Mouse (Mus musculus): ENCODE results near the gene Pbld1. TPM values are rescaled to one million over a fixed set of nuclear protein-coding genes. Genes with fewer than 3 reads are reported as not detected.

The Pbld1 gene
- 0.50 and 0.95 TPM in 2 replicates for total RNA-seq (2012; rRNA removed)
- under 1 TPM in 1 of 2 experiments, not detected in 1; 0.47 TPM for polyA plus RNA-seq (2012; ENCODE audit: insufficient read depth in 1 of 2, insufficient read length in 2 of 2, low read depth in 1 of 2, low replicate concordance in 2 of 2, missing spikeins in 1 of 2)

DNA sequence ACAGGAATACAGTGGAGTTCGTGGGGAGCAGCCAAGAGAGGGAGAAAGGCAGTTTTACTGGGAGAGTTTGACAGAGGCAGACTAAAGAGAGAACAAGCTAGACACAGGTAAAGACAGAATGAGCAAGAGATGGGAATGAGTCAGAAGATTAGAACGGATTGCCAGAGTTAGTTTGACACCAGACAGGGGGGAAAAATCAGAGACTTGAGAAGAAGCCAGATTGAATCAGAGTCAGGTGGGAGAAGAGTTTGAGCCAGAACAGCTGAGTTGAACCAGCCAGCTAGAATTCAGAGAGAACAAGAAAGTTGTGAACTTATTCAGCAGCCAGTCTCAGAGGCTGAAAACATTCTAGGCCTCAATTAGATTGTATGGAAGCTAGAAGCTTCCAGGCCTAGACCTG, at the start of gene Pbld1:
Gene Pbld1 (plus strand): TSS at position 301 of the 400 bp plus-strand sequence.
- no peaks in the 10 kb centered on the region for H3K9me3 ChIP-seq (replicated peaks; ENCODE audit: insufficient read depth, low read length)
- no peaks in the 10 kb centered on the region for H3K79me2 ChIP-seq (ENCODE audit: control insufficient read depth, insufficient read depth, low read length, poor library complexity)
- DNase-seq (ENCODE audit: low read depth, low spot score), result no peak
- no peaks in the 10 kb centered on the region; a peak in 2 of 4 replicates for H3K27me3 ChIP-seq (ENCODE audit: control insufficient read depth in 1 of 2, insufficient read depth in 2 of 2, low read length in 2 of 2)
- no peak within 1 kb of the TSS for H3K27ac ChIP-seq (ENCODE audit: control insufficient read depth, low read depth, low read length)
- no peaks in the 10 kb centered on the region for H3K36me3 ChIP-seq (ENCODE audit: control insufficient read depth in 1 of 2, insufficient read depth in 2 of 2, low read length in 2 of 2)
- no peak within 1 kb of the TSS for H3K4me3 ChIP-seq (ENCODE audit: control insufficient read depth in 1 of 2, insufficient read depth in 1 of 2, low read depth in 2 of 2, low read length in 2 of 2)
- H3K4me1 ChIP-seq (ENCODE audit: control insufficient read depth in 1 of 2, insufficient read depth in 2 of 2, low read length in 2 of 2), result no peaks in the 10 kb centered on the region; a peak in 1 of 4 replicates
- TF ChIP-seq TAL1 (IDR thresholded peaks at IDR 0.05; ENCODE audit: low read length) (no peak), ZC3H11A (IDR thresholded peaks at IDR 0.05; ENCODE audit: low read depth, low read length) (no peak)
- no peak within 1 kb of the TSS for H3K9ac ChIP-seq (ENCODE audit: control insufficient read depth, low read depth, low read length, poor library complexity, severe bottlenecking)

GRCm38 (mm10) chr10:63010268-63010667, 49.7 kb upstream of the Pbld1 start:
- Histone ChIP-seq H3K4me1 (ENCODE audit: control insufficient read depth in 1 of 2, insufficient read depth in 2 of 2, low read length in 2 of 2) (peaks cover 9 to 21% of the 10 kb centered on the region in 2 experiments), H3K79me2 (ENCODE audit: control insufficient read depth, insufficient read depth, low read length, poor library complexity) (no peaks in the 10 kb centered on the region), H3K36me3 (ENCODE audit: control insufficient read depth in 1 of 2, insufficient read depth in 2 of 2, low read length in 2 of 2) (peaks cover 5 to 37% of the 10 kb centered on the region in 2 experiments; a peak in 3 of 4 replicates), H3K9ac (ENCODE audit: control insufficient read depth, low read depth, low read length, poor library complexity, severe bottlenecking) (no peak overlapping the region), H3K9me3 (replicated peaks; ENCODE audit: insufficient read depth, low read length) (no peaks in the 10 kb centered on the region), H3K27ac (ENCODE audit: control insufficient read depth, low read depth, low read length) (peak overlapping the region; percentile 65), H3K4me3 (ENCODE audit: control insufficient read depth in 1 of 2, insufficient read depth in 1 of 2, low read depth in 2 of 2, low read length in 2 of 2) (no peak overlapping the region), H3K27me3 (ENCODE audit: control insufficient read depth in 1 of 2, insufficient read depth in 2 of 2, low read length in 2 of 2) (no peaks in the 10 kb centered on the region)
- DNase-seq (ENCODE audit: low read depth, low spot score), result peak; percentile 90
- TF ChIP-seq MYB (IDR thresholded peaks at IDR 0.05; ENCODE audit: low read depth, low read length), result no peak
- TF ChIP-seq TBP (IDR thresholded peaks at IDR 0.05; ENCODE audit: low read depth, low read length), result 0 out of 2 replicates have a peak, but pooled peaks have one; percentile 43
- peak; percentile 79 for TF ChIP-seq USF1 (IDR thresholded peaks at IDR 0.05; ENCODE audit: low read depth, low read length)
- peak; percentile 84 to 89 for TF ChIP-seq EP300 (IDR thresholded peaks at IDR 0.05; ENCODE audit: low read depth in 1 of 2, low read length in 2 of 2)
- TF ChIP-seq CHD2 (IDR thresholded peaks at IDR 0.05; ENCODE audit: low read length), result no peak
- peak; percentile 87 for TF ChIP-seq SIN3A (IDR thresholded peaks at IDR 0.05; ENCODE audit: low read length)
- no peak for TF ChIP-seq HCFC1 (IDR thresholded peaks at IDR 0.05; ENCODE audit: low read depth, low read length)
- TF ChIP-seq JUND (IDR thresholded peaks at IDR 0.05; ENCODE audit: low read depth, low read length), result no peak
- TF ChIP-seq KAT2A (conservative IDR thresholded peaks at IDR 0.05; ENCODE audit: low read depth, low read length), result no peak
- TF ChIP-seq POLR2A (IDR thresholded peaks at IDR 0.05; ENCODE audit: control insufficient read depth in 1 of 2, insufficient read depth in 1 of 2, low read depth in 1 of 2, low read length in 2 of 2, poor library complexity in 1 of 2), result 0 out of 4 replicates have a peak, but pooled peaks of 1 of the 2 experiments have one; percentile 8
- TF ChIP-seq BHLHE40 (IDR thresholded peaks at IDR 0.05; ENCODE audit: borderline replicate concordance, low read depth, low read length), result no peak
- TF ChIP-seq ETS1 (IDR thresholded peaks at IDR 0.05; ENCODE audit: low read depth, low read length), result peak; percentile 74
- no peak for TF ChIP-seq RAD21 (IDR thresholded peaks at IDR 0.05; ENCODE audit: low read depth, low read length)
- no peak for TF ChIP-seq ZKSCAN1 (IDR thresholded peaks at IDR 0.05; ENCODE audit: low read depth, low read length)
- no peak for TF ChIP-seq CHD1 (IDR thresholded peaks at IDR 0.05; ENCODE audit: low read depth, low read length)
- no peak for TF ChIP-seq UBTF (IDR thresholded peaks at IDR 0.05; ENCODE audit: borderline replicate concordance, insufficient read depth, low read depth, low read length)
- TF ChIP-seq MEF2A (IDR thresholded peaks at IDR 0.05; ENCODE audit: extremely low read depth, insufficient replicate concordance, low read depth, low read length, poor library complexity, severe bottlenecking), result no peak
- no peak for TF ChIP-seq ELF1 (IDR thresholded peaks at IDR 0.05; ENCODE audit: low read depth, low read length)
- TF ChIP-seq POLR2AphosphoS5 (IDR thresholded peaks at IDR 0.05; ENCODE audit: borderline replicate concordance, low read depth, low read length), result no peak
- TF ChIP-seq MXI1 (IDR thresholded peaks at IDR 0.05; ENCODE audit: low read depth, low read length), result peak; percentile 92
- TF ChIP-seq POLR2AphosphoS2 (IDR thresholded peaks at IDR 0.05; ENCODE audit: low read length), result peak; percentile 73; the same call in 1 of the 2 replicates
- TF ChIP-seq MYC (IDR thresholded peaks at IDR 0.05; ENCODE audit: low read depth, low read length), result peak; percentile 89
- peak; percentile 90 for TF ChIP-seq TCF12 (IDR thresholded peaks at IDR 0.05; ENCODE audit: low read depth, low read length)
- TF ChIP-seq GATA1 (IDR thresholded peaks at IDR 0.05; ENCODE audit: low read depth, low read length), result peak; percentile 86
- peak; percentile 87 for TF ChIP-seq MAX (IDR thresholded peaks at IDR 0.05; ENCODE audit: low read length)
- no peak for TF ChIP-seq MAZ (IDR thresholded peaks at IDR 0.05; ENCODE audit: low read depth, low read length)
- TF ChIP-seq TAL1 (IDR thresholded peaks at IDR 0.05; ENCODE audit: low read length), result peak; percentile 93
- TF ChIP-seq SMC3 (IDR thresholded peaks at IDR 0.05; ENCODE audit: low read depth, low read length), result no peak
- no peak for TF ChIP-seq NELFE (IDR thresholded peaks at IDR 0.05; ENCODE audit: low read depth, low read length)
- TF ChIP-seq RCOR1 (IDR thresholded peaks at IDR 0.05; ENCODE audit: low read depth, low read length), result peak; percentile 65
- TF ChIP-seq GABPA (IDR thresholded peaks at IDR 0.05; ENCODE audit: low read depth, low read length), result no peak
